Mouse (Mus musculus) c-Kit-positive CD71-positive TER-119-negative erythroid progenitor cells, embryonic 14.5 days (primary cell): Measurements from ENCODE around the gene Ric3.

Source experiments
- DNase-seq: peaks from one replicate; pipeline ENCODE4 v3.0.0-alpha.2; 2013; ENCODE audit warnings: low read depth

The Ric3 gene

DNA sequence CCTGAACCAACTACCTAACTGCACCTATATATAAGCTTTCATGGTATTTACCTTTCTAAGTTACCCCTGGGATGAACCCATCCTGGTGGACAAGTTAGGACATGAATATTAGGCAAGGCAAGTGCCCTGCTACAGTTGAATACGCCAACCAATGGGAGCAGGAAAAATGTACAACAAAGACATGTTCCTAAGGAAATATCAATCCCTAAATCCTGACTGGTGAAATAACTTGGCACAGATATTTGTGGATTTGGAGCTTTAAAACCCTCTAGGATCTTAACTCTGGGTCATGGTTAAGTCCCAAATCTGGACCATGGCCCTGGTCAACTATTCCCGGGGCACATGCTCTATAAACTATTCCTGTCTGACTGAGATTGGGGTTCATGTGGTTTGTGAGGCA, 37.3 kb downstream of the Ric3 start:
- DNase-seq: no peak

DNA sequence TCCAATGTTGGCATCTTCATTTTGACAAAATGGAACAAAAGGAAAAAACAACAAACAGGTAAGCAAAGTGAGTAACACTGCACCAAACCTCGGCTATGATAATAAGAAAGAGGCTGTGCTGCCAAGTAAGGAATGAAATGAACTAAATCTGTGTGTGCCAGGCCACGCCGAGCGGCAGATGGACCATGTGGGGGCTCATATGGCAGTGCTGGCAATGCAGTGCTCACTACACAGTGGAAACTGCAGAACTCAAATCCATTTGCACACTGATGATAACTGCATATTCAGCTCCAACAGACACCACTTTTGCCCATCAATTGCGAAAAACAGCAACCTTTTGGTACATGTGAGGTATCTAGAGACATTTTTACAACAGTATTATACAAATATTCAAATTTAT, 43.7 kb downstream of the Ric3 start:
- DNase-seq: no peak

DNA sequence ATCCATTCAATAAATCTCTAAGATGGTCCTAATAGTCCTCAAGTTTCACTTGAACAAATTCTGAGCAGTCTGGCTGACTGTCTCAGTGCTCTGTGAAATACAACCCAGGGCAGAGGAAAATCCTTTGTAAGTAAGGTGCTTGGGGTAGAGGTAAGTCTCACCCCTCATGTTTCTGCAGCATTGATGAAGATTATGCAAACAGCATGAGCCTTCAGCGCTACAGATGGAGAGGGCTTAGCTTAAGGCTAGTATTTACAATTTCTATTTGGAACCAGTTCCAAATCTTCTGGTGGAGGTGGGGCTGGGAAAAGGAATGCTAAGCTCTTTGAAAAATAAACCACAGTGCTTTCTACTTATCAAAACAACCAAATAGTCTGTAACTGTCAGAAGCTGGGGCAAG, 44.1 kb downstream of the Ric3 start:
- DNase-seq: no peak

DNA sequence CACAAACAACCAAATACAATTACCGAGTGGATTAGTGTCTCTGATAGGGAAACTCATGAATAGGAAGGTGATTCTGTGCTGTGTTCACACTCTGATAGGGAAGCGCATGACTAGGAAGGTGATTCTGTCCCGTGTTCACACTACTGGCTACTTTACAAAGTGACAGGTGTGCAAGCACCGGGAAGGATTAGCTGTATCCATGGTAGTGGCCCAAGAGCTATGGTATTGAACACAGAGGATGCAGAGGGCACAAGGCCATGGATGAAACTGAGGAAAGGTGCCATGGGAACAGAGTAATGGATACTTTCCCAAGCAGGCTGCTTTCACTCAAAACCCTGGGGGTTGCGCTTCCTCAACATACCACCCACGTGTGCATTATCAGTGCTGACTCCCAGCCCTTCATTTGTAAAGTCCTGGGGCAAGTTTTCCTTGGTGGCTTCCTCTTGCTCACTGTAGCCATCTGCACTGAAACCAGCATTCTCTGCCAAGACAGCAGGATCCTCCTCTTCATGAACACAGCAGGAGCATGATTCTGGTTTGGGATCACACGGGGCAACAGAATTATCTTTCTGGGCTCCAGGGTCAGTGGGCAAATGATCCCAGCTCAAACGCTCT, 44.9 kb downstream of the Ric3 start:
- no peak for DNase-seq

DNA sequence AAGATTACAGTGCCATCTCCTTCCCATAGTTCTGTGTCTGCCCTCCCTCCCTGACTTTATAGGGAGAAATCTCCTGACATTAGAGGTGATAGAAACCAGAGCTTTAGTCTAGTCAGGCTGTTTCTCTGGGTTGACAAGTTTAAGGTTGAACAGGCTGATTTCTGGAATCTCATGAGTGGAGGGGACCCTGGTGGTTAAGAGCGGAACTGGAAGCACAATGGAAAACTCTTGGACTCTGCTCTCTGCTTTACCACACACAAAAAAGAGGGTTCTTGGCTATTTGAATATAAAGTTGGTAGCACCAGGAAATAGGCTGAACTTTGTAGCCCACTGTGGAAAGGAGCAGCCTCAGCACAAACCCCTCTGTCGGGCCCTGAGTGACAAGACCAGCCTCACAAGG, 51.1 kb downstream of the Ric3 start:
- no peak for DNase-seq

DNA sequence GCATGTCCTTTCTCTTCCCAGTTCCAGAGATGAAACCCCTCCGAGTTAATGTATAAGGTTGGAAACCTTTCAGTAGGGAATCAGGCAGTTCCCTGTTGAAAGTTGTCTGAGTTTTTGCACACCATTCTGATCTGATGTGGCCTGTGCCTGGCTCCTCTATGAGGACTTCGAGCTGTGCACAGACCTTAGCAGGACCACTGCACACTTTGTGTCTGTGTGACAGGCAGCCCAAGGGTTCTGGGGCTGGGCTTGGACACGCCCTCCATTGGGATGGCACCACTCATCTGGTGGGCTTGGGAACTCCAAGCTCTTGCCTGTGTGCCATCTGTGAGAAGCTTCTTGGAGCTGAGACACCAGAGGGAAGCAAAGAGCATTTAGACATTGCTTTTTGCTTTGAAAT, 51.8 kb downstream of the Ric3 start:
- DNase-seq: no peak

DNA sequence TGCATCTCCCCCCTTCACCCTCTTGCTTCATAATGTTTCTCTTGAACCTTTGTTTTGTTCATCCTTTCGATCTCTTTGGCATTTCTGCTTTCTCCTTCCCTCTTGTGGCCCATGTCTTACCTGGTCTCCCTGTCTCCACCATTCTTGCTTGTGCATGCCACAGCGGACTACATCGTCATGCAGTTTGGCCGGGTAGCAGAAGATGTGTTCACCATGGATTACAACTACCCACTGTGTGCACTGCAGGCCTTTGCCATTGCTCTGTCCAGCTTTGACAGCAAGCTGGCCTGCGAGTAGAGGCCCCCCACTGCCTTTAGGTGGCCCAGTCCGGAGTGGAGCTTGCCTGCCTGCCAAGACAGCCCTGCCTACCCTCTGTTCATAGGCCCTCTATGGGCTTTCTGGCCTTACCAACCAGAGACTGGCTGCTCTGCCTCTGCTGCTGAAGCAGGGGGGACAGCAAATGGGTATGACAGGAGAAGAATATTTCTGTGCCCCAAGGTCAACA, 53.1 kb downstream of the Ric3 start:
- DNase-seq: no peak

DNA sequence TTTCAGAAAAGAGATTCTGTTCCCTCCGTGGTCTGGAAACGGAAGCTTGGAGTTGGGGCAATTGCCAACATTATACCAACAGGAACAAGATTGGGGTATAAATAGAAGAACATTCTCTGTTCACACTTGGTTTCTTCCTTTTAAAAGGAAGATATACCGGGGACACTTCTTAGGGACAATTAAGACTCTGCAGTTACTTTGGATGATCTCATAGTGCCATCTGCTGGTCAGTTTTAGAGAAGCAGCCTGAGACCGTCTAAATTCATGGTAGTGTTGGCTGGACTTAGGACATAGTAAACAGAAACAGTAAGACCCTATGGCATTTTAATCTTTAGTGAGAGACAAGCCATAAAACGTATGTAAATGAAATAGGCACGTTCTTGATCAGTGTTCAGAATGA, 54.9 kb downstream of the Ric3 start:
- peak; percentile 46 for DNase-seq

DNA sequence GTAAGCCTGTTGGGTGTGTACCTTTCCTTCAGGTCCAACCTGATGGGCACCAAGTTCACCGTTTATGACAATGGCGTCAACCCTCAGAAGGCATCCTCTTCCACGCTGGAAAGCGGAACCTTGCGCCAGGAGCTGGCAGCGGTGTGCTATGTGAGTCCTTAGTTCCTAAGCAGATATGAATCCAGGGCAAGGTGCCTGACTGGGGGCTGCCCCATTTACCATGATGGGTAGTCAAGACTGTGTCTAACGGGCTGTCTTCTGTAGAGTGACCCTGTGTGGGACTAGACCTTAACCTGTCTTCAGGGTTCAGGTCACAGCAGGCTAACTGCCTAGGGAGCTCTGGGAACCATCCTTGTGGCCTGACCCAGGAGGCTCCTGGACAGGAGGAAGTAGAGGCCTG, 55.4 kb downstream of the Ric3 start:
- DNase-seq: no peak

DNA sequence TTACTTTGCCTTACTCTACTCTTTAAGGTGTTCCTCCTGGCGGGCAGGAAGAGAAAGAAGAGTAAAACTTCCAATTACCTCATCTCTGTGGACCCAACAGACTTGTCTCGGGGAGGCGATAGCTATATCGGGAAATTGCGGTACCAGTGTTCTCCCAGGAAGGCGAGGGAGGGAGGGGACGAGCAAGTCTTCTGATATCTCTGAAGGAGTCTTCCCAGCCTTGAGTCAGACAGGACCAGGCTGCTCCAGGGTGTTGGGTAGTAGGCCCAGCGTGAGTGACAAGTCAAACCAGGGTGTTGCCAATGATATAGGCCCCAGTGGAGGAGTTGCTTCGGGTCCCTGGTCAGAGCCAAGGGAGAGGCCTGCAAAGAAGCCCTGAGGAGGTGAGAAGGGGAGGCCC, 56.2 kb downstream of the Ric3 start:
- no peak for DNase-seq

DNA sequence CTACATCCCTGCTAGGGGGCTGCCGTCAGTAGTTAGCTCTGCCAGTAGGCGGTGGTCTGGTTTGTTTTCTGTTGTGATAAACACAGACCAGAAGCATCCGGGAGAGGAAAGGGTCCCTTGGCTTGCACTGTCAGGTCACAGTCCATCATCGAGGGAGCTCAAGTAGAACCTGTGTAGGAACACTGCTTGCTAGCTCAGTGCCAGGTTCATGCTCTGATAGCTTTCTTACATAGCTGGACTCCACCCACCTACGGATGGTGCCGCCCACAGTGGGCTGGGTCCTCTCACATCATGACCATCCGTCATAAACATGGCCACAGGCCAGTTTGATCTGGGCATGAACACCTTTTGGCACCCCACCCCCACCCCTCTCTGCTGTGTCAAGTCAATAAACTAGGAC, 57.4 kb downstream of the Ric3 start:
- no peak for DNase-seq

DNA sequence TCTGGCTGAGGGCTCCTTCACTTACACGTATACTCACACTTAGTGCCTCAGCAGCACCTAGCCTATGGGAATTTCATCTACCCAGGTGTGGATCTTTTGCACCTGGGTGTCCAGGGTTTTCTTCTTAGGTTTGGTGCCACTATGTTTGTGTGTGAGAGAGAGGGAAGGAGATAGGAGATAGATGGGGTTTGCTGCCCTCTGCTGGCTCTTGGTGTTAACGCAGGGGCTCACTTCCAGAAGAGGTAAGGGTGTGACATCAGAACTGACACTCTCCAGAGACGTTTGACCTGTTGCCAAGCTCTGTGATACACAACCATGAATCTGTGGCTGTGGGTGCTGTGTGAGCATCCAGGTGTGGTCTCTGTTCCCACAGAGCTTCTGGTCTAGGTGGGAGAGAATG, 61.7 kb downstream of the Ric3 start:
- DNase-seq: peak; percentile 39

DNA sequence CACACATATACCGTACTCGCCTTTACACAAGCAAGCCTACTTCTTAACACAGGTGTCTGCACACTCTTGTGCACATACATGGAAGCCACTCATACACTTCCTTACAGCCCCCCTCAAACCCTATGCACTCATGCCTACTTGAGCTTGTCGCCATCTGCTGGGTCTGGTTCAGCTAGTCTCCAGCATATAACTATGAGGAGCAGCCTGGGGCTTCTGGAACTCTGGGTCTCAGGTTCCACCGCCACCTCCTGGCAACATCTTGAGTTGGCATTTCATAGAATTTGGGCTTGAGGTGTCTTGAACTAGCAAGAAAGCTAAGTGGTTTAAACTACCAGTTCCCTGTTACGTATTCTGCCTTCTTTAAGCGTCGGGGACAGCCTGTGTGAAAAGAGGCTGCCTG, 63.9 kb downstream of the Ric3 start:
- no peak for DNase-seq

DNA sequence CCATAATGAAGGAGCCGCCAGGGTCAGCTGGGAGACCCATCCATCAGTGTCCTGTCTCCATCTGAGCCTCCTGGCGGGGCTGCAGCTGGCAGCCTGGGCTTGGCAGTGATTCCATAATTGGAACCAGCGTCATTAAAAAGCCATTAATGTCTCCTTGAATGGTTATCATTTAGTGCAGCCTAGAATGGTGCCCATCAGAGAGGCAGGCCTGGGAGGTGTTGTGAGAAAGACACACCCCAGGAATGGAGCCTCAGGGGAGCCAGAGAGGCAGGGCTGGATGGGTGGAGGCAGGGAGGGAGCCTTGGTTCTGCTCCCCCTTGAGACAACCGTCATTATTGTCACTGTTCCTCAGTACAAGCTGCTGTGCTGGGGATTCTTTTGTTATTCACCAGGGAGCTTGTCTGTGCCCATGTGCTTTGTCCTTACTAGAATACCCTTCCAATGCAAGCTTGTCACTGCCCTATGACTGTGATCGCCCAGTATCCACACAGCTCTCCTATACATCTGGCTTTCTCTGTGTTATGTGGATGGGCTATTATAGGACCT, 66.7 kb downstream of the Ric3 start:
- DNase-seq: no peak

DNA sequence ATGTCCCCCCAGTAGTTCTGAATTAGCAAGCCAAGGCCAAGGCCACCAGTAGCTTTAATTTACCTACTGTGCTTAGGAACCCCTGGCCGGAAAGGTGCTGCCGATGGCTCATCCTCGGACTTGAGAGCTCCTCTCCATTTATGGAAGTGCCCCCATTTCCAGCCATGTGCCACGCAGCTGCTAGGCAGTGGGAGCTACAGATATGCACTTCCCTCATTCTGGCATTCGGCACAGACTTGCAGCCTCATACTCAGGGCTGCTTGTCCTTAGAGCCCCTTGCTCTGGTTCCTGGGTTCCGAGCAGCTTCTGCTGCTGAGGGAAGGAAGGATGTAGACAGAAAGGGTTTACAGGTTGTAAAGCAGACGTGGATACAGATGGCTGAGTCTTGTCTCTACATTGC, 68.3 kb downstream of the Ric3 start:
- DNase-seq: no peak

DNA sequence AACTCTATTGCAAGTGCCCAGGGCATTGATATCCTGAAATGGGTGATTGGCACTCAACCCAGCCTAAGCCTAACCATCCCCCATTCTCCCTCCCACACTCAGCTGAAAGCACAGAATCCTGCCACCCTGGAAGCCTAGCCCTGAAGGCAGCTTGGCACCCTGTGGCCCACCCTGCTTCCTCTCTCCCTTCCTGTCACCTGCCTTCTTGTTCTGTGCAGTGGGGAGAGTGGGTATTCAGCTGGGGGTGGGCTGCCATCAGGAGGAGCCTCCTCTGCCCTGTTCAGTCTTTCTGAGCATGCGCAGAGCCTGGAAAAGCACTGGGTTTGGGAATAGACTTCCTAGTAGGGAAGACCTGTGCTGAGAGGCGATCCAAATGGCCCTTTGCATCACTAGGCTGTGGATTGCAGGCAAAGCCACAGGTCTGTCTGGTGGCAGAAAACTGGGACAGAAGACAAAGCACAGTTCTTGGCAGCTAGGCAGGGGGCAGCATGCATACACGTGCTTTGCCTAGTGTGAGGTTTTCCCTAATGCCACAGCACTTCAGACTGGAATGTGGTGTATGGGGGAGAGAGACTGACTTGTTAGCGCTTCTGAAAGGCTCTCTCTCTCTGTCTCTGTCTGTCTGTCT, 70.0 kb downstream of the Ric3 start:
- no peak for DNase-seq

DNA sequence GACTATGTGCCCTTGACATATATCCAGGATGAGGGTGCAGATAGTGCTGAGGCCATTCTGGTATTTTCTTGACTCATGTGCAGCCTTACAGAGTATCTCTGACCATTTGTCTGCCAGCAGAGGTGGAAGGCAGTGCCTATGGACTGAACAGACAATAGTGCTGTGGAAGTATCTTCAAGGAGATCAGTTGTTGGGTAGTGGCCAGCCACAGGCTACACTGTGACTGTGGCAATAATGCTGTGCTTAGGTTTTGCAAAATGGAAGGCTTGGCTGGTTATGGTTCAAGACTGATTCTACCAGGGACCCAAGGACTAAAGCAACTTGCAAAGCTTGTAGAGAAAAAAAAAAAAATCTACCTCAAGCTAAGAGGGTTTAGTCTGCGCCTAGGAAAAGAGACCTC, 70.6 kb downstream of the Ric3 start:
- DNase-seq: no peak

DNA sequence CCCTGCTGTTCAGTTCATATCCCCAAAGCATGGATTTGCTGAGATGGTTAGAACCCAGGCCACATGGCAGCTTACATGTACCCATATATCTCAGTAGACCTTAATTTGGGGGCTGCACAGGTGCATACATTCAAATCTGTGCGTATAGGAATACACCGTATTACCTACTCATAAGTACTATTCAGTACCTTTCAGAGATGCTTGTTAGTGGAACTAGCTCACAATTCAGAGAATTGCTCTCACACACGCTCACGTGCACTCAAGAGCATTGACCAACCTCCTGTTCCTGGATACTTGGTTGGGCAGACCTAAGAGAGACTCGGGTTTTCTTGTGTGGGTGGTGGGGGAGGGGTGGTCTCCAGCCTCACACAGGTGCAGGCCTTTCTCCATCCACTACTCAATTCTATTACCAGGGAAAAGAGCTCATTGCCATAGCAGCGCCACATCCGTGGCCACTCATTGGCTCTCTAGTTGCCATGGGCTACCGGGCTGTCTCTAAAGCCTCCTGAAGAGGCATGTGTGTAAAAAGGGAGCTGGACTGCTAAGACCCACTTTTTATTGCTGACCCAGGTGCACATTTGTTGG, 71.4 kb downstream of the Ric3 start:
- DNase-seq: no peak

DNA sequence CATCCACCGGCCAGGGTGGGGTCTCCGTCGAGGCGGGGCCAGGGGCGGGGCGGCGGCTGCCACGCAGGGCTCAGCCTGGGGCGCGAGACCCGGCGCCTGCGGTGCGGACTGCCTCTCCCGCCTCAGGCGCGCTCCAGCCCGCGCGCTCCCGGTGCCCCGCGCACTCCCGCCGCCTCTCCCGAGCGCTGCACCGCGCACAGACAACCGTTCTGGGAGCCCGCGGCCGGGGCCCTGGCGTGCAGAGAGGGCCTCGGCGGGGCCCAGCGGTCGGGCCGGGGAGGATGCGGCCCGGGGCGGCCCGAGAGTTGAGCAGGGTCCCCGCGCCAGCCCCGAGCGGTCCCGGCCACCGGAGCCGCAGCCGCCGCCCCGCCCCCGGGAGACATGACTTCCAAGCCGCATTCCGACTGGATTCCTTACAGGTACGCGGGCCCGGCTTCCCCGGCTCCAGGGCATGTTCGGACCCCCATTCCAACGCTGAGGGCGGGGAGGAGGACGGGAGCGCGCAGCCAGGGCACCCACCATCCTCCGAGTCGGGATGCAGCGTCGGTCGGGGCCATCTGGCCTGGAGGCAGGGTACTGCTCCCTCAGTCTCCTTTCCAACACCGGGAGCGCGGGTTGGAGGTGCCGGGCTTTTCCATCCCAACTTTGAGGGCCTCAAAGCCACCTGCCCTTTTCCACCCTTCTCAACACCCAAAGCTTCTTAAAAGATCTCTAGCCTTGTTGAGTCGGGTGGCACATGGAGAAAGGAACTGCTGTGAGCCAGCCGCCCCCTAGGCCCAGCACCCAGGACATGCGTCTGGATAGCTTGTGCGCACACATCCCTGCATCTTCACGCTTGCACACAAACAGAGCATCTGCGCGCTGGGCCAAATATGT, 72.2 kb downstream of the Ric3 start:
- no peak for DNase-seq

DNA sequence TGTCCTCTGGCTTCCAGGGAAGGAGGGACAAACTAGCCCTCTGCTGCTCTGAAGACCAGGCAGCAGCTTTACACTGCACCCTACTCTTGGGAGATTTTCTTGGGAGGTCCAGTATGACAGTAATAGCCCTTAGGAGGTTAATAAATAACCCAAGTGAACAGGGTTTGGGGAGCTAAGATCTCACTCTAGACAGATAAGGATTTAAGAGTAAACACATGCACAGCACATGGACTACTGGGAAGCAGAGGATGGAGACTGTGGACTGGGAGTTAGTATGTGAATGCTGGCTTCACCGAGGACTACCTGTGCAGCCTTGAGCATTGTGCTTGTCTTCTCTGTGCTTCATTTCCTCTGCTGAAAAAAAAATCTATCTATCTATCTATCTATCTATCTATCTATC, 73.9 kb downstream of the Ric3 start:
- DNase-seq: no peak

DNA sequence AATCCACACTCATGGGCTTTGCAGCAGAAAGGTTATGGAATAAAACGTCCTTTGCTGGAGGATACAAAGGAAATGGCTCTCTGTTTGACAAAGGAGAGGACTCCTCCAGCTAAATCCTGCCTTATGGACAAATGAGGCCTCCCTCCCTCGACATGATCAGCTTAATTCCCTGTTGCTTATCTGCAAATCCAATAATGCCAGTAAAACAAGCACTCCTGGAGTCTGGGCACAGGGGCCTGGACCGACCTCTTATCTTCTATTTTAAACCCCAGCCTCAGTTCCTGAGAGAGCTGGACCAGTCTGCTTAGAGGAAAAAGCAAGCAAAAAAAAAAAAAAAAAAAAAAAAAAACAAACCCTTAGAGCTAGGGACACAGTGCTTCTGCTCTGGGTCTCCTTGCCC, 79.5 kb downstream of the Ric3 start:
- DNase-seq: no peak

DNA sequence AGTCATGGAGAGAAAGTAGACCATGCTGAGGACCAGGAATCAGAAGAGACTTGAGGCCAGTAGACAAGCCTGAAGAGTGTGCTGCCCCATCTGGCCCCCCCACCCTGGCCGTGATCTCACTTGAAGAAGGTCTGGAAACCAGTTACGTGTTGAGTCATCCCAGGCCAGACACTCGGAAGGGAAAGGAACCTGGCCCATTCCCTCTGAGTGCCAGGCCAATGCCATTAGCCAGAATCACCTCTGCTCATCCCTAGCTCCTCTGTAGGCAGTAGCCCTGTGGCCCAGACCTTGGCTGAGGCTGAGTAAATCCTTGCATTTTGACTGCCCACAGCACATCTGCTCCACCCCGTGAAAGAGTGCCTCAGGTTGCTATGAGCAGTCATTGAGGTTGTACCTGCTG, 81.2 kb downstream of the Ric3 start:
- no peak for DNase-seq
